Mouse (Mus musculus) limb, embryonic 15.5 days (tissue): Measurements from ENCODE around the gene Pced1b. TPM values are rescaled to one million over a fixed set of nuclear protein-coding genes. Genes with fewer than 3 reads are reported as not detected.

Experiments used
- ATAC-seq: fragments of 200-750 bp; cut with Nextera tagmentation; 2 replicates; pipeline ENCODE4 v1.8.0; 2017; ENCODE audit warnings: low read depth, moderate TSS enrichment; ENCODE audit not compliant: insufficient number of reproducible peaks, low FRiP score, low TSS enrichment
- H3K27ac ChIP-seq: fragments of 300-500 bp; sonication (generic); 2 replicates; pipeline ENCODE4 v1.5.1; 2015; ENCODE audit warnings: moderate library complexity, mild to moderate bottlenecking, inconsistent platforms
- H3K27me3 ChIP-seq: fragments of 300-500 bp; sonication (generic); 2 replicates; pipeline ENCODE4 v1.6.1; 2015; ENCODE audit warnings: inconsistent platforms
- H3K36me3 ChIP-seq: fragments of 300-500 bp; sonication (generic); 2 replicates; pipeline ENCODE4 v1.6.1; 2015; ENCODE audit warnings: inconsistent platforms
- H3K4me1 ChIP-seq: fragments of 300-500 bp; sonication (generic); 2 replicates; pipeline ENCODE4 v1.6.1; 2015; ENCODE audit warnings: inconsistent platforms
- H3K4me2 ChIP-seq: fragments of 300-500 bp; sonication (generic); 2 replicates; pipeline ENCODE4 v1.6.1; 2015; ENCODE audit warnings: mild to moderate bottlenecking, inconsistent platforms
- H3K4me3 ChIP-seq: fragments of 300-500 bp; sonication (generic); 2 replicates; pipeline ENCODE4 v1.5.1; 2015; ENCODE audit warnings: mild to moderate bottlenecking, inconsistent platforms
- H3K9ac ChIP-seq: fragments of 300-500 bp; sonication (generic); 2 replicates; pipeline ENCODE4 v1.6.1; 2015; ENCODE audit warnings: inconsistent platforms
- H3K9me3 ChIP-seq: fragments of 300-500 bp; sonication (generic); 2 replicates; pipeline ENCODE4 v1.6.1; 2016; ENCODE audit warnings: inconsistent platforms
- WGBS: fragments of 180-500 bp; shearing (Covaris S2); methylation state at CpG from one replicate; pipeline ENCODE4 v1.1.7; 2015; 5-methylcytosine and 5-hydroxymethylcytosine counted together
- polyA plus RNA-seq: library from polyadenylated mRNA; unstranded; fragments of >200 nt; fragmentation: Nextera tagmentation; extraction: Ambion mirVana; gene quantifications from 2 replicates; pipeline ENCODE4 v1.2.1, GENCODE M21; 2015

The Pced1b gene
- polyA plus RNA-seq, 1 experiment from 2014 or later: 3.6 TPM

- no peak overlapping the region for H3K4me3 ChIP-seq
- ATAC-seq: no peak
- no peaks in the 10 kb centered on the region for H3K36me3 ChIP-seq
- H3K4me2 ChIP-seq: no peak overlapping the region
- no peak overlapping the region for H3K9ac ChIP-seq
- peaks cover 8% of the 10 kb centered on the region; the same call in 1 of the 2 replicates for H3K4me1 ChIP-seq
- 93% methylated on average over 4 of the region's 4 CpGs for WGBS
- H3K9me3 ChIP-seq: no peaks in the 10 kb centered on the region
- H3K27me3 ChIP-seq: no peaks in the 10 kb centered on the region
- no peak overlapping the region for H3K27ac ChIP-seq
Observed at GRCm38 (mm10) chr15:97396586-97397299, 149.8 kb downstream of the Pced1b start.

GRCm38 (mm10) chr15:97397793-97398192 is 150.9 kb downstream of the Pced1b start:
- 84% methylated on average over 2 of the region's 2 CpGs for WGBS
- peaks cover 8% of the 10 kb centered on the region; the same call in 1 of the 2 replicates for H3K4me1 ChIP-seq
- H3K4me3 ChIP-seq: no peak overlapping the region
- no peak overlapping the region for H3K4me2 ChIP-seq
- H3K9ac ChIP-seq: no peak overlapping the region
- no peaks in the 10 kb centered on the region for H3K9me3 ChIP-seq
- H3K36me3 ChIP-seq: no peaks in the 10 kb centered on the region
- H3K27me3 ChIP-seq: no peaks in the 10 kb centered on the region
- no peak overlapping the region for H3K27ac ChIP-seq
- no peak for ATAC-seq

- Histone ChIP-seq H3K4me3 (no peak overlapping the region), H3K9ac (no peak overlapping the region), H3K4me2 (no peak overlapping the region), H3K4me1 (no peaks in the 10 kb centered on the region), H3K27me3 (no peaks in the 10 kb centered on the region), H3K27ac (no peak overlapping the region), H3K36me3 (no peaks in the 10 kb centered on the region), H3K9me3 (no peaks in the 10 kb centered on the region)
- no peak for ATAC-seq
- 92% methylated on average over 6 of the region's 6 CpGs for whole genome bisulfite sequencing
Observed at GRCm38 (mm10) chr15:97400866-97401265, 154.0 kb downstream of the Pced1b start.

GRCm38 (mm10) chr15:97404483-97404882 is 157.6 kb downstream of the Pced1b start:
- Histone ChIP-seq H3K9ac (no peak overlapping the region), H3K4me3 (no peak overlapping the region), H3K9me3 (no peaks in the 10 kb centered on the region), H3K36me3 (no peaks in the 10 kb centered on the region), H3K4me1 (peaks cover 14% of the 10 kb centered on the region), H3K4me2 (no peak overlapping the region), H3K27ac (no peak overlapping the region), H3K27me3 (no peaks in the 10 kb centered on the region)
- 84% methylated on average over 8 of the region's 8 CpGs for WGBS
- ATAC-seq: no peak

GRCm38 (mm10) chr15:97404998-97405397 is 158.1 kb downstream of the Pced1b start:
- peaks cover 14% of the 10 kb centered on the region for H3K4me1 ChIP-seq
- WGBS: 83% methylated on average over 7 of the region's 7 CpGs
- no peaks in the 10 kb centered on the region for H3K9me3 ChIP-seq
- ATAC-seq: no peak
- H3K9ac ChIP-seq: no peak overlapping the region
- no peak overlapping the region for H3K27ac ChIP-seq
- H3K27me3 ChIP-seq: no peaks in the 10 kb centered on the region
- no peaks in the 10 kb centered on the region for H3K36me3 ChIP-seq
- H3K4me2 ChIP-seq: no peak overlapping the region
- H3K4me3 ChIP-seq: no peak overlapping the region

GRCm38 (mm10) chr15:97406105-97406504 is 159.2 kb downstream of the Pced1b start:
- Histone ChIP-seq H3K36me3 (no peaks in the 10 kb centered on the region), H3K9ac (no peak overlapping the region), H3K27ac (no peak overlapping the region), H3K27me3 (no peaks in the 10 kb centered on the region), H3K4me2 (no peak overlapping the region), H3K4me1 (peaks cover 14% of the 10 kb centered on the region), H3K4me3 (no peak overlapping the region), H3K9me3 (no peaks in the 10 kb centered on the region)
- WGBS: 82% methylated on average over 6 of the region's 6 CpGs
- ATAC-seq: no peak

- WGBS: 45% methylated on average over 17 of the region's 17 CpGs
- Histone ChIP-seq H3K36me3 (no peaks in the 10 kb centered on the region), H3K27ac (peak overlapping the region; percentile 19; the same call in 1 of the 2 replicates), H3K27me3 (no peaks in the 10 kb centered on the region), H3K4me2 (no peak overlapping the region), H3K4me3 (no peak overlapping the region), H3K4me1 (peaks cover 14% of the 10 kb centered on the region), H3K9ac (no peak overlapping the region), H3K9me3 (no peaks in the 10 kb centered on the region)
- no peak for ATAC-seq
Observed at GRCm38 (mm10) chr15:97407496-97408454, 160.9 kb downstream of the Pced1b start.

- Histone ChIP-seq H3K27me3 (no peaks in the 10 kb centered on the region), H3K9me3 (no peaks in the 10 kb centered on the region), H3K4me2 (no peak overlapping the region), H3K4me1 (peaks cover 18% of the 10 kb centered on the region), H3K27ac (no peak overlapping the region), H3K36me3 (no peaks in the 10 kb centered on the region), H3K4me3 (no peak overlapping the region), H3K9ac (no peak overlapping the region)
- no peak for ATAC-seq
- WGBS: 94% methylated on average over 2 of the region's 2 CpGs
Observed at GRCm38 (mm10) chr15:97411136-97411535, 164.2 kb downstream of the Pced1b start.

GRCm38 (mm10) chr15:97411671-97412070 is 164.8 kb downstream of the Pced1b start:
- H3K4me1 ChIP-seq: peaks cover 18% of the 10 kb centered on the region
- ATAC-seq: no peak
- WGBS: 93% methylated on average over 6 of the region's 6 CpGs

GRCm38 (mm10) chr15:97412308-97412707 is 165.4 kb downstream of the Pced1b start:
- peaks cover 17% of the 10 kb centered on the region for H3K4me1 ChIP-seq
- H3K27me3 ChIP-seq: no peaks in the 10 kb centered on the region
- no peaks in the 10 kb centered on the region for H3K36me3 ChIP-seq
- ATAC-seq: no peak
- no peak overlapping the region for H3K4me2 ChIP-seq
- H3K4me3 ChIP-seq: no peak overlapping the region
- no peak overlapping the region for H3K9ac ChIP-seq
- H3K9me3 ChIP-seq: no peaks in the 10 kb centered on the region
- 89% methylated on average over 8 of the region's 8 CpGs for WGBS
- no peak overlapping the region for H3K27ac ChIP-seq

More at GRCm38 (mm10) chr15:97411671-97412070, 164.8 kb downstream of the Pced1b start:
- no peak overlapping the region for H3K4me2 ChIP-seq
- H3K9ac ChIP-seq: no peak overlapping the region
- no peaks in the 10 kb centered on the region for H3K9me3 ChIP-seq
- no peaks in the 10 kb centered on the region for H3K36me3 ChIP-seq
- H3K4me3 ChIP-seq: no peak overlapping the region
- H3K27ac ChIP-seq: no peak overlapping the region
- no peaks in the 10 kb centered on the region for H3K27me3 ChIP-seq

- H3K4me1 ChIP-seq: peaks cover 11% of the 10 kb centered on the region
- H3K27ac ChIP-seq: no peak overlapping the region
- H3K9me3 ChIP-seq: no peaks in the 10 kb centered on the region
- no peaks in the 10 kb centered on the region for H3K27me3 ChIP-seq
- H3K9ac ChIP-seq: no peak overlapping the region
- H3K36me3 ChIP-seq: no peaks in the 10 kb centered on the region
- no peak overlapping the region for H3K4me2 ChIP-seq
- no peak overlapping the region for H3K4me3 ChIP-seq
- no peak for ATAC-seq
- WGBS: 75% methylated on average over 7 of the region's 7 CpGs
Observed at GRCm38 (mm10) chr15:97412861-97413260, 166.0 kb downstream of the Pced1b start.
